Mouse (Mus musculus): ENCODE data around the gene Pdcd7.
"Not testable (repeated sequence)": the region's sequence is repeated elsewhere in the genome, so short reads cannot be mapped to it uniquely, and the experiment has no call there.

DNA sequence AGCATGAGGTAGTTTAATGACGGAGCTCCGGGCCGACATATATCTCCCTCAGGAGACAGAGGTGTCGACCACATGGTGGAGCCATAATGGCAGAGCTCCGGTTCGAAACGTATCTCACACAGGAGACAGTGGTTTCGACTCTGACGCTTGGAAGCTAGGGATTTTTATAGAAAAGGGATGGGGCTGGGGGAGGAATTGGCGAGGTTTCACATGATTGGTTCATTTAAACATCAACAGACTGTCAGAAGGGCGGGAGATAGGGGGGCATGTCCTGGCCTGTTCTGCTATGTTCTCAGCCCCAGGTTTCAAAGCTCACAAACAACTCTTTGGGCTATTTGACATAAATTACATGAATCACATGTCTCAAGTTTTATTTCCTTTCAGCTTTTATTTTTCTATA lies 465 bp upstream of the Pdcd7 start:
- TF ChIP-seq TAL1, GATA1 (IDR thresholded peaks at IDR 0.05; ENCODE audit: low read length): not testable (repeated sequence)

All from erythroblast, embryonic 14.5 days (primary cell).